Mouse (Mus musculus) heart, embryonic 14.5 days (tissue): ENCODE results near the gene Serping1. TPM values are rescaled to one million over a fixed set of nuclear protein-coding genes. Genes with fewer than 3 reads are reported as not detected.

Source experiments
- ATAC-seq: fragments of 200-750 bp; cut with Nextera tagmentation; 2 replicates; pipeline ENCODE4 v1.8.0; 2017; ENCODE audit warnings: low read depth, moderate TSS enrichment; ENCODE audit not compliant: insufficient number of reproducible peaks, insufficient read depth, low FRiP score
- H3K27ac ChIP-seq, 2 experiments: fragments of 200-500 bp in 1 of 2; fragments of 300-500 bp in 1 of 2; sonication (generic) in 1 of 2; replicated peaks in 1 of 2; 2 replicates each; pipeline ENCODE4 v1.5.1; 2012 to 2014; ENCODE audit warnings: low read depth in 2 of 2, low read length in 2 of 2, control low read depth in 1 of 2, mild to moderate bottlenecking in 1 of 2, mixed read lengths in 1 of 2; ENCODE audit not compliant: control insufficient read depth in 1 of 2, insufficient read depth in 1 of 2
- H3K27me3 ChIP-seq: fragments of 300-500 bp; sonication (generic); 2 replicates; pipeline ENCODE4 v1.6.1; 2014; ENCODE audit warnings: mild to moderate bottlenecking, low read length, control low read depth; ENCODE audit not compliant: control insufficient read depth, insufficient read depth
- H3K36me3 ChIP-seq: fragments of 300-500 bp; sonication (generic); 2 replicates; pipeline ENCODE4 v1.6.1; 2014; ENCODE audit warnings: mild to moderate bottlenecking, control low read depth, low read length, mixed read lengths; ENCODE audit not compliant: control insufficient read depth, insufficient read depth
- H3K4me1 ChIP-seq, 2 experiments: fragments of 200-500 bp in 1 of 2; fragments of 300-500 bp in 1 of 2; sonication (generic) in 1 of 2; 2 replicates each; pipeline ENCODE4 v1.6.1; 2012 to 2014; ENCODE audit warnings: low read length in 2 of 2, control low read depth in 1 of 2, mixed read lengths in 1 of 2; ENCODE audit not compliant: control insufficient read depth in 2 of 2, insufficient read depth in 2 of 2
- H3K4me2 ChIP-seq: fragments of 300-500 bp; sonication (generic); 2 replicates; pipeline ENCODE4 v1.6.1; 2014; ENCODE audit warnings: mild to moderate bottlenecking, low read length
- H3K4me3 ChIP-seq, 2 experiments: fragments of 200-500 bp in 1 of 2; fragments of 300-500 bp in 1 of 2; sonication (generic) in 1 of 2; 2 replicates each; pipeline ENCODE4 v1.5.1; 2012 to 2014; ENCODE audit warnings: low read length in 2 of 2, mild to moderate bottlenecking in 2 of 2, control low read depth in 1 of 2, low read depth in 1 of 2, moderate library complexity in 1 of 2; ENCODE audit not compliant: control insufficient read depth in 1 of 2, insufficient read depth in 1 of 2
- H3K9ac ChIP-seq: fragments of 300-500 bp; sonication (generic); 2 replicates; pipeline ENCODE4 v1.6.1; 2014; ENCODE audit warnings: mild to moderate bottlenecking, low read length
- H3K9me3 ChIP-seq: fragments of 300-500 bp; sonication (generic); 2 replicates; pipeline ENCODE4 v1.6.1; 2016; ENCODE audit warnings: low read length, control low read depth; ENCODE audit not compliant: control insufficient read depth
- WGBS: fragments of 180-500 bp; shearing (Covaris S2); extraction: QIAGEN DNeasy Blood & Tissue Kit; methylation state at CpG from one replicate; pipeline ENCODE4 v1.1.7; 2014; 5-methylcytosine and 5-hydroxymethylcytosine counted together
- polyA plus RNA-seq: library from polyadenylated mRNA; unstranded; fragments of >200 nt; fragmentation: Nextera tagmentation; extraction: Ambion mirVana; gene quantifications from 2 replicates; pipeline ENCODE4 v1.2.1, GENCODE M21; 2014

Serping1 gene
- polyA plus RNA-seq, 1 experiment from 2014 or later: 46.6 TPM

DNA sequence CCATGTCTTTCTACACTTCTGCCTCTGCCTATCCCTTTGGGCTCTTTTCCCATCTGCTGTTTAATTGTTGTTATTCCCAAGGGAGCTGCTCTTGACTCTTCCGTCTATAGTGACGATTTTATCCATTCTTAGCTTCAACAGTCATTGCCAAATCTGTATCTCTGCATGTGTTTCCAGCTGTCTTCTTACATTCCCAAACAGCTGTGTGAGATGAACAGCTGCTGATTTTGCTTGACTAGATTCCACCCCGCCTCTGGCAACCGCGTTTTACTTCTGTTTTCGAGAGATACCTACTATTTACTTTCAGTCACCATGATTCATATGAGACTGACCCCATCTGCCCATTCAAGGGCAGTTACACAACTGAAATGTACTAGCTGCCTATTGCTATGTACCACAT, 25.1 kb downstream of the Serping1 start:
- Histone ChIP-seq H3K4me1 (no peaks in the 10 kb centered on the region), H3K36me3 (no peaks in the 10 kb centered on the region), H3K4me2 (no peak overlapping the region), H3K27me3 (no peaks in the 10 kb centered on the region), H3K27ac (no peak overlapping the region), H3K4me3 (no peak overlapping the region), H3K9me3 (no peaks in the 10 kb centered on the region), H3K9ac (no peak overlapping the region)
- WGBS: 57% methylated on average over 6 of the region's 6 CpGs
- no peak for ATAC-seq

DNA sequence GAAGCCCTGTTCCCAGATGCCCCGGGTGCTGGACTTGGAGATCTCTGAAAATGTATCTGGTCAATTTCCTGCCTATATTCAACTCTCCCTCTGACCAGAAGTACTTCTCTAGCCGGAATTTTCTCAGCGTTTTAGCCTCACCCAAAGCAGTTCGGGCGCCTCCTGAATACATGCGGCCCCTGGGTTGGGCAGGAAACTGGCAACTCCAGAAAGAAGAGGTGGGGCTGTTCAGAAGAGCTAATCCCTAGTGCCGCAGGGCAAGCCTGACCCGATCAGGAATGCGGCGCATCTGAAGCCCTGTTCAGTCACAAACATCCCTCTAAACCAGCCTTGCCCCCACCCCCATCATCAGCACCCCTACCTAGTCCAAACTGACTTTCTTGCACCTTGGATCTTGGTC, 31.1 kb downstream of the Serping1 start:
- no peaks in the 10 kb centered on the region for H3K27me3 ChIP-seq
- H3K4me1 ChIP-seq: peaks cover 13 to 35% of the 10 kb centered on the region in 2 experiments
- peak overlapping the region; percentile 88 for H3K4me2 ChIP-seq
- no peaks in the 10 kb centered on the region for H3K9me3 ChIP-seq
- H3K36me3 ChIP-seq: peaks cover 9% of the 10 kb centered on the region; the same call in 1 of the 2 replicates
- peak overlapping the region; percentile 96 for H3K9ac ChIP-seq
- peak overlapping the region; percentile 47 to 64 for H3K4me3 ChIP-seq
- 2% methylated on average over 10 of the region's 10 CpGs for WGBS
- ATAC-seq: peak; percentile 24
- H3K27ac ChIP-seq: peak overlapping the region; percentile 81 to 97

DNA sequence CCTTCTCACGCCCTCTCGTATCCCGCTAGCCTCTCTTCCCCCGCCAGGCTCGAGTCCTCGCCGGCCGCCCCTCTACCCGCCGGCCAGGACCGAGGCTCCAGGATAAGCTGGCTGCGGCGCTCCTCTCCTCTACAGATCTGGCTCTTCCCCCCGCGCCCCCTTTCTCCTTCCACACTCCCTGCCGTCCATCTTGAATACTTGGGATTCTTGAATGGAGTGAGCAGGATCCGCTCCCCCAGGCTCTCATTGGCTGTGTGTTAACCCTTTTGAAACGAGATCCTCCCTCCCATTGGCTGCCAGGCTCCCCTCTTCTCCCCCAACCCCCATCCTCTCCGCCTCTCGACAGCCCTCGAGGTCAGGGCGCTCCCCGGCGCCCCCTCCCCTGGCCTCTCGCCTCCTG, 31.7 kb downstream of the Serping1 start, which contains the start of gene Gm19426:
TSS of gene Gm19426 (minus strand) at position 95 of the 400 bp plus-strand sequence.
- Histone ChIP-seq H3K4me3 (peak within 1 kb of the TSS; percentile 64 to 94), H3K36me3 (peaks cover 9% of the 10 kb centered on the region; the same call in 1 of the 2 replicates), H3K27ac (peak within 1 kb of the TSS; percentile 97 to 100), H3K9me3 (no peaks in the 10 kb centered on the region), H3K9ac (peak within 1 kb of the TSS; percentile 96), H3K4me2 (peak within 1 kb of the TSS; percentile 88), H3K27me3 (no peaks in the 10 kb centered on the region), H3K4me1 (peaks cover 14 to 40% of the 10 kb centered on the region in 2 experiments)
- under 1% methylated on average over 25 of the region's 25 CpGs for WGBS
- peak; percentile 92 for ATAC-seq

DNA sequence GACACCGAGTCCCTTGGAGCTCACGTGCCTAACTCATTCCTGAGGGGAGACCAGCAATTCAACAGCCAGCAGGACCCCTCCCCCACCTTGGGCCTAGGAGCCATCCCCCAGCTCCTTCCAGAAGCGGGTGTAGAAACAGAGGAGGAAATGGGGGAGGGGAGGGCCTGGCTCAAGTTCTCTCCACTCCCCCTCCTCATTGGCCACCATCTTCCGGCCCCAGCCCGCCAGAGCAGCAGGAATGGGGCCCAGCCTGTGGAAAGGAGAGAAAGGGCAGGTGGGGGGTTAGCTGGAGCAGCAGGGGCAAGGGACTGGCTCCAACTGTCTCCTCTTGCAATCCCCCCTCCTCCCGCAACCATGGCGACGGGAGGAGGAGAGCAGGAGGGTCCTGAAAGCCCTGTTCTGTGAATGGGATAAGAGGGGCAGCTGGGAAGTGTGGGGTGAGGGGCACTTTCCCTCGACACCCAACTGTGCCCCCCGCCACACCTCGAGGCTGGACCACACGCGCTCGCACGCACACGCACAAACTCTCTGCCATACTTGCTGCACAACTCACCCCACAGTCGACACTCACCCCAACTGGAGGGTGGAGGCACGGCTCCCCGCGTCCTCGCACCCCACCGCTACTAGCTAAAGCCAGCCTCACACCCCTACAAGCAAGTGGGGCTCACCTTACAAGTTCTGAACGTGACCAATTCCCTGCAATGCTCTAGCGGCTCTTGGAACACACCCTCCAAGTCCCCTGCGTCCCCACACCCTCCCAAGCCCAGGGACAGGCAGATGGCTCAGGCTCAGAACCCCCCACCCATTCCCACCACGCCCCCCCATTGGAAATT, 32.6 kb downstream of the Serping1 start:
- H3K4me2 ChIP-seq: peak overlapping the region; percentile 88
- WGBS: 0% methylated on average over 26 of the region's 26 CpGs
- peak overlapping the region; percentile 96 for H3K9ac ChIP-seq
- peak overlapping the region; percentile 97 to 100 for H3K27ac ChIP-seq
- H3K9me3 ChIP-seq: no peaks in the 10 kb centered on the region
- peak overlapping the region; percentile 64 to 94 for H3K4me3 ChIP-seq
- peak; percentile 27; the same call in 1 of the 2 replicates for ATAC-seq
- peaks cover 20 to 49% of the 10 kb centered on the region in 2 experiments for H3K4me1 ChIP-seq
- H3K27me3 ChIP-seq: no peaks in the 10 kb centered on the region
- H3K36me3 ChIP-seq: peaks cover 9% of the 10 kb centered on the region; the same call in 1 of the 2 replicates

DNA sequence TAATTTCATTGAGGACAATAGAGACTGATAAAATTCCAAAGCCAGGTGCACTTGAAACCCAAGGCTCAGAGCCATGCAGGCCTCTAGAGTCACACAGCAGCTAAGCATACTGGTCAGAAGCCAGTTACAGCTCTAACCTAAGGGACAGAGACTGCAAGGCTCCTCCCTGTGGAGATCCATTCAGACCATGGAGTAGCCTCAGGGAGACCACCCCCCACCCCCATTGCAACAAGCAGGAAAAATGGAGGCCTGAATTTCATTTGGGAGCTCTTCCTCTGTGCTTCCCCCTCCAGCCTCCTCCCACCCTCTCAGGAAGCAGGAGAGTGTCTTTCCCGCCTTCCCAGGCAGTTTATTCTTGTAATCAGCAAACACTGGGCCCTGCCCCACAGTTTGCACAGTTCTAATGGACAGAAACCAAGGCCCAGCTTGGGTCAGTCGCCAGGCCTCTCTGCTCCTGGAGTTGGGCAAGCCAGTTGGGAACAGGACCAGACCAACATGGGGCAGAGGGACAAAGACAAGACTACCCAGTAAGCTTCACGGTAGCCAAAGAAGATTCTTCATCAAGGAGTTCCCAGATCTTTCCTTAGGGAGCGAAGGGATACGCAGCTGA, 33.3 kb downstream of the Serping1 start:
- WGBS: 4% methylated on average over 5 of the region's 5 CpGs
- no peaks in the 10 kb centered on the region for H3K27me3 ChIP-seq
- no peaks in the 10 kb centered on the region for H3K9me3 ChIP-seq
- peaks cover 9% of the 10 kb centered on the region; the same call in 1 of the 2 replicates for H3K36me3 ChIP-seq
- peak overlapping the region; percentile 96 for H3K9ac ChIP-seq
- peak overlapping the region; percentile 64 to 94 for H3K4me3 ChIP-seq
- ATAC-seq: no peak
- H3K4me2 ChIP-seq: peak overlapping the region; percentile 88
- peak overlapping the region; percentile 97 to 100 for H3K27ac ChIP-seq
- peaks cover 26 to 55% of the 10 kb centered on the region in 2 experiments for H3K4me1 ChIP-seq

DNA sequence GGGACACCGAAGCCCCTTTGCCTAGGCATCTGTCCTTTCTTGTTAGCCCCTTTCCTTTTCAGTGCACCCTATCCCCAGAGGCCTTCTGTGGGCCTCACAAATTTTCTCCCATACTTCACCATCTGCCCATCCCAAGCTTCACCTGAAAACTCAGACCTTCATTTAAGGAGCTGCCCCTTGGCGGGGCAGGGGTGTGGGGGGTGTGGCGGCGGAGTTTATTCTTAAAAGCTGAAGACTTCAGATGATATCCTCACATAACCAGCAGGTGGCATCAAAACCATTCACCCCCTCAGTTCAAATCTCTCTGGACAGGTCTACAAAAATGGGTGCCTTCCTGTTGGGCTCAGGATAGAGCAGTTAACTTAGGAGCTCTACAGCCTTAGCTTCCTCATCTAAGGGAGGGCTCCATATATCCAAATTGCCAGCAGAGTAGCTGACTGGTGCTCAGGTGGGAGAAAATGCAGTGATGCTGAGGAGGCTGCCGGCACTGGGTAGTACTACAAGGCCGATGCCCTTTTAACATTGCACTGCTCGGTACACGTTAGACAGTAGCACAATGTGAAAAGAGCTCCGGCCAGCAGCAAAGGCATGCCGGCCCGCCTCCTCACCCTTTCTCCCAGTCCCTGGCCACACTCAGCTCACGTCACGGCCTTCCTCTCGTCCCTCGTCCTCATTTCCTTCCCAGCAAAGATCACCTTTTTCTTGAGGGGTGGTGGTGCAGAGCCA, 34.5 kb downstream of the Serping1 start:
- 0 out of 4 replicates have a peak overlapping the region, but pooled peaks of 1 of the 2 experiments have one; percentile 25 for H3K27ac ChIP-seq
- 71% methylated on average over 15 of the region's 15 CpGs for WGBS
- H3K4me2 ChIP-seq: peak overlapping the region; percentile 88
- peak overlapping the region; percentile 0 to 10; a peak in 1 of 4 replicates for H3K4me3 ChIP-seq
- no peak for ATAC-seq
- H3K9ac ChIP-seq: peak overlapping the region; percentile 96; the same call in 1 of the 2 replicates
- H3K27me3 ChIP-seq: no peaks in the 10 kb centered on the region
- no peaks in the 10 kb centered on the region for H3K9me3 ChIP-seq
- H3K36me3 ChIP-seq: peaks cover 9% of the 10 kb centered on the region; the same call in 1 of the 2 replicates
- H3K4me1 ChIP-seq: peaks cover 32 to 62% of the 10 kb centered on the region in 2 experiments
